Mouse (Mus musculus): ENCODE results near the gene Olfr314. TPM values are rescaled to one million over a fixed set of nuclear protein-coding genes. Genes with fewer than 3 reads are reported as not detected.
"Not testable (repeated sequence)": the region's sequence is repeated elsewhere in the genome, so short reads cannot be mapped to it uniquely, and the experiment has no call there.

The Olfr314 gene
- not detected for total RNA-seq (2022)

DNA sequence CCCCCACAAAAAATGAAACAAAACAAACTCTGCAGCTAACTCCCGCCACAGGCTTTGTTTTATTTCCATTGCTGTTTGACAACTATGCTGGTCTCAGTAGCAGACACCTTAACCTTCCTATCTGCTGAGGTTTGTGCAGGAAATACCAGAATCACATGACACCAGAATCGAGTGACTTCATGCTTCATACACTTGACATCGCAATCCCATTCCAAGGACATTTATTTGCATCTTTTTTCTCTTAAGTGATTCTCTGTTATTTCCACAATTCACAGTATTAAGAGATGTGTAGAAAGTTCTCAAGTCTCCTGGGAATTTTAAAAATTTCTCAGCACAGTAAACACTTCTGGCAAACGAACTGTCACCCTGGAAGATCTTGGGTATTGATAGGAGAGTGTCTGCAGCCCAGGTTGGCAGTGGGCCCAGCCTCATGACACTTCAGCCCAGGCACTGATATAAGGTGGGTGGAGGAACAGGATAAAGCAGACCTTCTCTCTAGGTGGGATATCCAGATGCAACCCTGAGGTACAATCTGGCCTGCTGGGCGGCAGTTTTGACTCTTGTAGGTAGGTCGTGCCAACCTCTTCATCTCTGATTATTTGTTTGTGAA is at the start of gene Olfr314:
Gene Olfr314, plus strand, starts transcription at position 473 of the 610 bp plus-strand sequence.
- no peak for DNase-seq (ENCODE audit: low spot score)

DNA sequence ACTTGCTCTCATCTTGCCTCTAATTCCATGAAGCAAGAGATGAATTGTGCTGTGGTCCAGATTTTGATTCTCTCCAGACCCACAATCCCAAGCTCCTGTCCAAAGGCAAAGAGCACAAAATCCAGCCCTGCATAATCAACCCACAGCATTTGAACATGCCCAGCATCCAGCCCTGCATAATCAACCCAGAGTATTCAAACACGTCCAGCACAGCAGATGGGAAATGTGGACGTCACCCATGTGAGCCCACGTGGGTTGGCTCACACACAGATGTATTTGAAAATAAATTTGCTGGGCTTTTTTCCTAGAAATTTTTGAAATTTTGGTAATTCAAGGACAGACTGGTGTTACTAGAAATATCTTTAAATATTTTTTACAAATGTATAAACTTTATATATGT is 49.4 kb upstream of the Olfr314 start:
- no peak for DNase-seq (ENCODE audit: low spot score)

DNA sequence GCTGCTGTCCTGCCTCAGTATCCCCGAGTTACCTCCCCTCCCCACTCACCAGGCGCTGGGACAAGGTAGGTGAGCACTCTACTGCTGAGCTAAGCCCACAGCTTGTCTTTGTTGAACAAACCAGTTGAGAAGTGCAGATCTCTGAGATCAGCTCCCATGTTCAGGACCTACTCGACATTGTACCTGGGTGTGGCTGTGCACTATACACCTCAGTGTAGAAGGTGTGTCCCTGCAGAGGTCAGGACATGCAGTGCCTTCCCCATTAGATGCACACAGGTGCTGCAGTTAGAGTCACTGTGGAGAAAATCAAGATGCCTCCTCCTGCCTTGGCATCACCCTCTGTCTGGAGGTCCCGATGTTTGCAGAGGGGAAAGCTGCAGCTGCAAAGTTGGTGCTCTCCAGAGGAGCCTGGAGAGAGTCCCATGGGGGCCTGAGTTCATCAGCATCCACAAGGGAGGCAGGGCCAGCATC is 43.9 kb upstream of the Olfr314 start, which contains the start of gene Olfr317:
Gene Olfr317, minus strand, starts transcription at position 421 of the 471 bp plus-strand sequence.
- DNase-seq (ENCODE audit: low spot score), result no peak

DNA sequence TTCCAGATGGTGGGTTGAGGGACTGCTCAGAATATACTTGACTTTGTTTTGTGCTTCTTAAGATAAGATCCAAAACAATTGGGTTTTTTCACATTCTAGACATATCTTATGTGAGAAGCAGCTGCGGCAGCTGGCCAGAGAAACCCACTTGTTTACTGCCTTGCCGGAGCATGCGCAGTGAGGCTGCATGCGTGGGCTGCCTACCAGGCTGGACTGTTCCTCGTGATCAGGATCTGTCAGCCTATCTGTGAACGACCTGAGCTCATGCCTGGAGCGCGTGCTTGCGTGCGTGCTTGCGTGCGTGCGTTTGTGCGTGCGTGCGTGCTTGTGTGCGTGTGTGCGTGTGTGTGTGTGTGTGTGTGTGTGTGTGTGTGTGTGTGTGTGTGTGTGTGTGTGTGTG is 31.7 kb upstream of the Olfr314 start:
- DNase-seq (ENCODE audit: low spot score), result not testable (repeated sequence)

DNA sequence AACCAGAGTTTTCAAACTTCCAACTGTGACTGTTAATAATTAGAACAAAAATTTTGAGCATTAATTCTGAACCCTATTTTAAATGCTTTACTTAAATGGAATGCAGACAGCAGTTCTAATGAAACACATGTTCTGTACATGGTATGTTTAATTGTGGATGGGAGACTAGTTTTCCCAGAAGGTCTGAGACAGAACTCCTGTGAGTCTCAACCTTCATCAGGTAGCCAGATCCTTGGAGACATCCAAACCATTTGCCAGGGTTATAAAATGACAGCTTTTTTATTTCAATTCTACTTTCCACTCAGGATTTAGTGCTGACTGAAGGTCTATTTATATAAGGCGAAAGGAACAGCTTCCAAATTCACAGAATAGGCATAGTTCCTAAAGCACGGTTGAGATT is 30.3 kb upstream of the Olfr314 start, which contains the start of gene Olfr316:
Gene Olfr316, plus strand, starts transcription at position 301 of the 400 bp plus-strand sequence.
- no peak for DNase-seq (ENCODE audit: low spot score)

DNA sequence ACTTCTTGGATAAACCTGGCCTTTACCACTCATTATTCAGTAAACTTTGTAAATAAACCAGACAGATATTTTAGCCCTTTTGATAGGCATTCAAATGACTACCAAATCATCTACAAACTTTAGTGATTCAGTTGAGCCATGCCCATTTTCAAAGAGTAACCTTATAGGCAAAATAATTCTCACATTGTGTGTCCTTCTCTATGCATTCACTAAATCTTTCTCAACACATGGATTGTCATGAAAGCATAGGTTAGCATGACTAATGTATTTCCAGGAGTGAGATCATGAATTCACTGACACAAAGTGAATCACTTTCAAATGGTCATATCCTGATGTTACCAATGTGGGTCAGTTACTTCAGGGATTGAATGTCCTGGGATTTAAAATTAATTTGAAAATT is 9.9 kb upstream of the Olfr314 start, which contains the start of gene Olfr315:
Gene Olfr315, plus strand, starts transcription at position 301 of the 400 bp plus-strand sequence.
- no peak for DNase-seq (ENCODE audit: low spot score)

DNA sequence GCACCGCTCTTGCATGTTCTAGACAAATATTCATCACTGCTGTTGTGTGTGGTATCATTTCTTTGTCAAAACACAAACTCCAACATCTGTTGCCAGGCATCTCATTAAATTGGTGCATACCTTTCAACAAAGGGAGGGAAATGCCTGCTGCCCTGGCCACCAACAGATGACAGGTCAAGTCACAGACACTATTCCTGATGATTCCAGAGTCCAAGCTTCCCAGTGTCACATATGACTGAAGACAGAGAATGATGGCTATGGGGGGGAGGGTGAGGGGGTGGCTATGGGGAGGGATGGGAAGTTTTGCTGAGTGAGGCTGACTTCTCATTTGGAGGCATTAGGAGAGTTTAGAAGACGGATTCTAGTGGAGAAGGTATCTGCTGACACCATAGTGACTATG is 1.4 kb downstream of the Olfr314 start:
- no peak for DNase-seq (ENCODE audit: low spot score)

- DNase-seq (ENCODE audit: low spot score), result no peak
These were observed 4.9 kb downstream of the Olfr314 start for GRCm38 (mm10) chr11:58787651-58788050.

GRCm38 (mm10) chr11:58788346-58788745 is 5.6 kb downstream of the Olfr314 start:
- DNase-seq (ENCODE audit: low spot score), result no peak

DNA sequence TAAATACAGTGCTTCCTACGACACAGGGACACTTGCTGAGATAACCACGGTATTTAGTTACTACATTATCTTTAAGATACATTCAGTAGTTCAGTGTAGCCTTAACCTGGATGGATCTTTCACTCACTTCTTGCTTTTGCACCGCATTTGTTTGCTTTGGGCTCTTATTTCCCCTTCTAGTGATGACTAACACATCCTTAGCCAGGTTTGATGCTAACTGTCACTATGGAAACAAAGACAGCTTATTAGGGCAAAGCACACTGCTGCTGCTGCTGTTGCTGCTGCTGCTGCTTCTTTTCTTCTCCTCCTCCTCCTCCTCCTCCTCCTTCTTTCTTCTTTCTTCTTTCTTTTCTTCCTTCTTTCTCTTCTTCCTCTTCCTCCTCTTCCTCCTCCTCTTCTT is 6.8 kb downstream of the Olfr314 start:
- DNase-seq (ENCODE audit: low spot score), result no peak

GRCm38 (mm10) chr11:58790053-58790452 is 7.3 kb downstream of the Olfr314 start:
- no peak for DNase-seq (ENCODE audit: low spot score)

DNA sequence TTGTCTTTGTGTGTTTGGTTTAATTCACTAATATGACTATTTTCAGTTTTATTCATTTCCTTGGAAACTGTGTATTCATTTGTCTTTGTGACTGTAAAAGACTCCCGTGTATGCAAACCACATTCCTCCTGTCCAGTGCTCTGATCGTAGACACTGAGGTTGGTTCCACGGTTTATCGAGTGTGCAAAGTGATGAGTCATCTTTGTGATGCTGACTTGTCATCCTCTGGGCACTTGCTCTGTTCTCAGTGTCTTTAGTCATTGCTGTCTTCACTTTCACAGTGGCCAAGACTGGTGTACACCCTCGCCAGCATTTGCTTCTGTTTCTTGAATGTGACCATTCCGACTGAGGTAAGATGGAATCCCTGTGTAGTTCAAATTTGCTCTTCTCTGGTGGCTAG is 7.9 kb downstream of the Olfr314 start:
- no peak for DNase-seq (ENCODE audit: low spot score)

DNA sequence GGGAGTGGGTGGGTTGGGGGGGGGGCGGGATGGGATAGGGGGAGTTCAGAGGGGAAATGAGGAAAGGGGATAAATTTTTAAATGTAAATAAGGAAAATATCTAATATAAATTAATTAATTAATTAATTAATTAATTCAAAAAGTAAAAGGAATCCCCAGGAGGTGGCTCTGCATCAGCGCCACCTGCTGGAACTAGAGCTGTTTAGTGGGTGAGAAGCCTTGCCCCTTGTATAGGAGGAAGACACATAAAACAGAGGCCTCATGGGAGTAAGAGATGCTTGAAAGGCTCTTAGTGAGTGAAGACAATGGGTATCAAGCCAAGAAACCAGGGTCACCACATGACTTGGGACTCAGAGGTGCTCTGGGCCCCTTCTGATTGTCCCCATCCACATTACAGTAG is 13.1 kb downstream of the Olfr314 start:
- DNase-seq (ENCODE audit: low spot score), result no peak

DNA sequence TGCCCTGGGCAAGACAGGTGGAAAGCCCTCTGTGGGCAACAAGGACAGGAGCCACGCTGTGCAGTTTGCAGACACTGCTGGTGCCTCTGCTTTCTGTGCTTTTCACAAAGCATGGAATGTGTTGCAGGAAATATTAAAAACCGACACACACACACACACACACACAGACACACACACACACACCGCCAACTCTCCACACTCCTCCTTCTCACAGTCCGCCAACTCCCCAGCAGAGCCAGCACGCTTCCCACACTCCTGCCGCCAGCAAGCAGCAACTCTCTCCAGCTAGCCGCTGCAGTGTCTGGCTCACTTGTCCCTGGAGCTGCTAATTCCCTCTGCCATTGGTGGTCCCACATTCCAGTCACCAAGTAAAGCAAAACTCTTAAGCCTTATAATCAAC is 14.1 kb downstream of the Olfr314 start:
- DNase-seq (ENCODE audit: low spot score), result no peak

DNA sequence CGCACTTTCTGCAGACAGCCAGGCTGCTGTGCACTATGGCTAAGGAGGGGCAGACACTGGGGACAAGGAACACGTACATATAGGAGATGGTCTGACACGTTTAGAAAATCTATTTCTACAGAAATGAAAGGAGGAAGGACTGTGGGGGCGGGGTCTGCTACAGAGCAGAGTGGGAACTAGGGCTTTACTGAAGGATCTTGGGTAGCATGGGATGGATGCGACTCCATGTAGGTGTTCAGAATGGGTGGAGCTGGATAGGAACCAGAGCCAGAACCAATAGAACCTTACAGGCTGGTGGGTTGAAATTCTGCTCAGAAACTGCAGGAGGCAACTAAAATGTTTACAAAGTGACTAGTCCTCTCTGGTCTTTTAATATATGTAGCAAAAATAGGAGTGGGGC is 17.0 kb downstream of the Olfr314 start:
- no peak for DNase-seq (ENCODE audit: low spot score)

DNA sequence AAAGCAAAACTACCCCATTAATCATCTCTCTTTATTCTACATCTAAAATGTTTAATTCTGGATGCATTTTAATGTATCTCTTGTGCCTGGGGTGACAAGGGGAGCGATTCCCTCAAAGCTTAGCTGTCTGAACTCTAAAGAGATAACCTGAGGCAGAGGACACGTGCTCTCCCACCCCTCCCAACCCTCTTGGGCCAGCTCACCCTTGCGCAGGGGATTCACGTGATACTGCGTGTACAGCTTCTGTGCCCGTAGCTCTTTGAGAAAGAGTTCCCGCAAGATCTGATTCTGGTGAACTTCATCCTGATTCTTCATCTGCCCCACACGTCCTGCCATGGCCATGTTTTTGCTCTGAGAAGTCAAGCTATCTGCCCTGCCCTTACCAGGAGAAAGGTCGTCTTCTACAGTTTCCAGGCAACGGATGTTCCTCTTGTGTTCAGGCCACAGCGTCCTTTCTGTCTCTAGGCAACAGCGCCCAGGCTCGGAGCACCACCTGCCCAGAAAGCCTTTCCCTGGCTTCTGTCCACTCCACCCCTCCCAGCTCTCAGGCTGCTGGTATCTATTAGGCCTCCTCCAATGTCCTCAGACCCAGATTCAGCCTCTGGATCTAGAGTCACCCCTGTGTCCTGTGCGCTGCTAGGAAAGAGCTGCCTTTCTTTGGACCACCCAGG is 18.9 kb downstream of the Olfr314 start, which contains the start of gene Fam183b:
Gene Fam183b, minus strand, starts transcription at position 403 of the 671 bp plus-strand sequence.
- no peak for DNase-seq (ENCODE audit: low spot score)

GRCm38 (mm10) chr11:58803871-58804270 is 21.1 kb downstream of the Olfr314 start:
- no peak for DNase-seq (ENCODE audit: low spot score)

DNA sequence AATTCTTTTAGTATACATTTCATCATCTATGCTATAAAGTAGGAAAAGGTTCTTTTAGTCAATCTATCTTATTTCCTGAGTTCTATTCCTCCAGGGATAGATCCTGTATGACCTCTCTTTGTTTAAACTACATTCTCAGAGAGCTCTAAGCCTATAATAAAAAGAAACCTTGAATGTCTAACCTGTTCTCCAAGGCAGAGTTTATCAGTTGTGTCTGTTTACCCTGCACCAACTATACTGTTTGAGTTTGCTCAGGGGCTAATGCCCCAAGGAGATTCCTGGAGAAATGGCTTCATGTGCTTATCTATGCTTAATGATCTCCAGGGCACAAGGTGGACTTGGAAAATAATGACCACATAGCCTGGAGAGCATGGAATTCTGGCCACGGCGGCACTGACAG is 21.6 kb downstream of the Olfr314 start:
- no peak for DNase-seq (ENCODE audit: low spot score)

- DNase-seq (ENCODE audit: low spot score), result no peak
These were observed 29.2 kb downstream of the Olfr314 start for GRCm38 (mm10) chr11:58812001-58812400.

DNA sequence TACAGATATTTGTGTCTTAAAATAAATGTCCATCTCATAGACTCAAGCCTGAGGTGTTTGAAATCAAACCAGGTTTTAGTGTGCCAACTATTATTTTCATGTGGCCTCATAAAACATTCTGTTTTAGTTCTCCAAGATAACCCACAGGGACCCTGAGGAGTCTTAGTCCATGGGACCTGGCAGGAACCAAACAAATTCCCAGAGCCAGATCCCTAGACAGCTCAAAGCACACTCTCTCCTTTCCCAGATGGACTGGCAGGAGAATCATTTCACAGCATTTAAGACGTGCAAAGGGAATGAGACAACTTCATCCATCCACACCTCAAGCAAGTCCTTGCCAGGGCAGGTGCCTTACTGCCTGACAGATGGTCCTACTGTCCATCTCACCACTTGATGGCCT is 31.9 kb downstream of the Olfr314 start, which contains the start of gene Olfr313:
Gene Olfr313, plus strand, starts transcription at position 301 of the 400 bp plus-strand sequence.
- not testable (repeated sequence) for DNase-seq (ENCODE audit: low spot score)

GRCm38 (mm10) chr11:58815676-58816075 is 32.9 kb downstream of the Olfr314 start:
- no peak for DNase-seq (ENCODE audit: low spot score)

DNA sequence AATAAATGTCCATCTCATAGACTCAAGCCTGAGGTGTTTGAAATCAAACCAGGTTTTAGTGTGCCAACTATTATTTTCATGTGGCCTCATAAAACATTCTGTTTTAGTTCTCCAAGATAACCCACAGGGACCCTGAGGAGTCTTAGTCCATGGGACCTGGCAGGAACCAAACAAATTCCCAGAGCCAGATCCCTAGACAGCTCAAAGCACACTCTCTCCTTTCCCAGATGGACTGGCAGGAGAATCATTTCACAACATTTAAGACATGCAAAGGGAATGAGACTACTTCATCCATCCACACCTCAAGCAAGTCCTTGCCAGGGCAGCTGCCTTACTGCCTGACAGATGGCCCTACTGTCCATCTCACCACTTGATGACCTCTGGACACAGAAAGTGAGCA is 46.2 kb downstream of the Olfr314 start, which contains the start of gene Olfr312:
Gene Olfr312, plus strand, starts transcription at position 301 of the 400 bp plus-strand sequence.
- DNase-seq (ENCODE audit: low spot score), result not testable (repeated sequence)

GRCm38 (mm10) chr11:58829764-58830163 is 47.0 kb downstream of the Olfr314 start:
- no peak for DNase-seq (ENCODE audit: low spot score)

Data from heart, adult 8-10 months (tissue).